Mouse (Mus musculus): Measurements from ENCODE around the gene B4galnt3.

The B4galnt3 gene

DNA sequence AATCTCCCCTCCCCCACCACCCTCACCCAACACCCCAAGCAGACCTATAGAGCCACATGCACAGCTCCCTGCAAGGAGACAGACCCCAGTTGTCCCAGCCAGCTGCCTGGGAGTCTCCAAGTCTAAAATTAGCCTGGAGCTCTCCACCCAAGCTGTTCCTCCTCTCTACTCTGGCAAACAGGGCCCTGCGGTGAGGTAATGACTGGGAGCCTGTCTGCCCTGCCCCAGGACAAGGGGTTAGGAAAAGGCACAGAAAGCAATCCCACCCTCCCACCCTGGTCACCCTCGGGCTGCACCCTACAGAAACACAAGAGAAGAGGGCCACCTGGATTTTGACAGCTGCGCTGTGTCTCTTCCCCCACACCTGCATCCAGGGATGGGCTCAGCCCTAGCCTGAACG, 19.5 kb downstream of the B4galnt3 start:
- no peak for DNase-seq (ENCODE audit: low spot score)

GRCm38 (mm10) chr6:120274181-120274580, 20.2 kb downstream of the B4galnt3 start:
- no peak for DNase-seq (ENCODE audit: low spot score)

- no peak for DNase-seq (ENCODE audit: low spot score)
These were observed 30.2 kb downstream of the B4galnt3 start for GRCm38 (mm10) chr6:120264151-120264550.

- no peak for DNase-seq (ENCODE audit: low spot score)
These were observed 30.8 kb downstream of the B4galnt3 start for GRCm38 (mm10) chr6:120263608-120264007.

DNA sequence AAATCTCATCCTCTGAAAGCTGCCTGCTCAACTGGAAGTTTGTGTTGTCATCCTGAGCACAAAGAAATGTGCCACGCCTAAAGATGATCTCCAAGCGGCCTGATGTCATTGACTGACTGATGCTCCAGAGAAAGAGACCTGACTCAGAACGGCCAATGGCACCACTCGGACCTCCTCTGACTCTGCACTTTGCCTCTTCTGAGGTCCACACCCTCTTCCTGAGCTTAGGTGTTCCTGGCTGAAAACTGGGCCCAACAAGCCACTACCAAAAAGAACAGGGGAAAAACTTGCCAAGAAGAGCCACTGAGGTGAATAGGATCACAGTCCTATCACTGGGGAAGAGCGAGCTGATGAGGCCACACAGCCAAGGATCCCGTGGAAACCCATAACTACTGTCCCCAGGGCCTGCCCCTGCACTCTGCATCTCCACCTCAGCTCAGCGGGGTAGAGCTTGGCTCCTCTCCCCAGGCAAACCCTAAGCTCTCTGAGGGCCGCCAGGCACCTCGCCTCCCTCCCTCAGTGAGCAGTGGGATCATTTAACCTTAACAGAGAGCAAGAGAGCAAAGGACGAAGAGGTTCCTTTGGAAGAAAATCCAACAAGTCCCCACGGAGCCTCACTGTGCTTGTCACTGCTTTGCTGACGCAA, 31.4 kb downstream of the B4galnt3 start:
- DNase-seq (ENCODE audit: low spot score): no peak

- DNase-seq (ENCODE audit: low spot score): no peak
These were observed 34.9 kb downstream of the B4galnt3 start for GRCm38 (mm10) chr6:120259481-120259880.

GRCm38 (mm10) chr6:120256431-120256935, 37.9 kb downstream of the B4galnt3 start:
- DNase-seq (ENCODE audit: low spot score): no peak

DNA sequence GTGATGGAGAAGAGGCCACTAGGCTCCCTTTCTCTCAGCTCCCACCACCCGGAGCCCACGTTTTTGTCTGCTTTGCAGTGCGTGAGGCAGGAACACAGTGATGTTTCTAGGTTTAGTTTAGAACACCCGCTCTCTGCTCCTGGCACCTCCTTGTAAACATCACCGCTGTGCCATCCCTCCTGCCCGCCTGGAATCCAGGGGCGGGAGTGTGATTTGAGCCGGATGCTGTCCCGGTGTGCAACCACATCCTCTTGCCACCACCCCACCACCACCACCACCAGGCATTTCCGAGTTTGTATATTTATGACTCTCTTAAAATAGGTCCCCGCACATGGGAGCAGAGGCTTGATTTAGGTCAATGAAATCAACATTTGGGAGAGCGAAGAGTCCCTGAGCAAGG, 38.7 kb downstream of the B4galnt3 start:
- no peak for DNase-seq (ENCODE audit: low spot score)

DNA sequence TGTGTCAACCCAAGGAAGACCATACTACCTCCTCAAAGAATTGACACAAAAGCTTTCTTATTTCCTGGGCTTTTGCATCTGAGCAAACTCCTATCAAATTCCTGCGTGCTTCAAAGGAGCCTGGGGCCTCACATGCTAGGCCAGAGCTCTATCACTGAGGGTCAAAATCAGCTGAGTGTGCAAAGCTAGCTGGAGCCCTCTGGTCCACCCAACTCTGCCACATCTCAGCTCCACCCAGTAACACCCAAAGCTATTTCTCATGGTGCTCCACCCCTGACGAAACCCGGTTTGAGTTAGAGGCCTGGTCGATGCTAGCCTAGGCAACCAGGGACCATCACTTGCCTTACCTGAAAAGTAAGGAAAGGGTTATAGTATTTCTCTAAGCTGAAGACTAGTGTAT, 39.2 kb downstream of the B4galnt3 start:
- no peak for DNase-seq (ENCODE audit: low spot score)

DNA sequence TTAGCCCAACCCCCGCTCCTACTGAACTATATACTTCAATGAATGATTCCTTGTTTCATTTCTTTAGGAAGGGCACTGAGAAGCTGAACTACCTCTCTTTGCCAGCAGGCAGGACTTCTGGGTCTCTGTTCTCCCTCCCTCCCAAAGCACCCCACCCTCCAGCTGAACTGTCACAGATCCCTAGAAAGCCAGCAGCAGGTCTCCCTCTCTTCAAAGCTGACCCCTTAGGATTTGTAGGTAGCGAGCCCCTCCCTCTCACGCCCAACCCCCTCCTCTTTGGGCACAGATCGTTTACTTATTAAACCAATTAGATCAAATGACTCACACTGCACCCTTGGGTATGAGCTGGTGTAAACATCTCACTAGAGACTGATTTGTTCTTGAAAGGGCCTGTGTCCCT, 39.7 kb downstream of the B4galnt3 start:
- DNase-seq (ENCODE audit: low spot score): no peak

GRCm38 (mm10) chr6:120252741-120253140, 41.6 kb downstream of the B4galnt3 start:
- no peak for DNase-seq (ENCODE audit: low spot score)

GRCm38 (mm10) chr6:120251010-120251409, 43.3 kb downstream of the B4galnt3 start:
- DNase-seq (ENCODE audit: low spot score): no peak

DNA sequence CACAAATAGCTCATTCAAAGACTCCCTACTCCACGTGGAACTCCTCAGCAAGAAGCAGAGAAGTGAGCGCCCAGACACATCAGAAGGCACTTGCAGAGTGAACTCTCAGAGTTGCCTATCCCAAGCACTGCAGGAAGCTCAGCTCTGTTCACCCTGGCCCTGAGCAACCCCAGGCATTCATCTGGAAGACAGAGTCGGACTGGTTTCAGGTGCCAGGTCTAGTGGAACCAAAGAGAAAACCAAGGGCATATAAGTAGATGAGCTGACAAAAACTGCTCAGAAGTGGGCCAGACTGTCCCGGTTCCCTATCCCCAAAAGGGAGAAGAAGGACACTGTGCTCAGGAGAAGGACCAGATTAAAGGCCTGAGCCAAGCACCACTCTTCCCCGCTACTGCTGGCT, 44.5 kb downstream of the B4galnt3 start:
- no peak for DNase-seq (ENCODE audit: low spot score)

- no peak for DNase-seq (ENCODE audit: low spot score)
These were observed 47.7 kb downstream of the B4galnt3 start for GRCm38 (mm10) chr6:120246676-120247075.

DNA sequence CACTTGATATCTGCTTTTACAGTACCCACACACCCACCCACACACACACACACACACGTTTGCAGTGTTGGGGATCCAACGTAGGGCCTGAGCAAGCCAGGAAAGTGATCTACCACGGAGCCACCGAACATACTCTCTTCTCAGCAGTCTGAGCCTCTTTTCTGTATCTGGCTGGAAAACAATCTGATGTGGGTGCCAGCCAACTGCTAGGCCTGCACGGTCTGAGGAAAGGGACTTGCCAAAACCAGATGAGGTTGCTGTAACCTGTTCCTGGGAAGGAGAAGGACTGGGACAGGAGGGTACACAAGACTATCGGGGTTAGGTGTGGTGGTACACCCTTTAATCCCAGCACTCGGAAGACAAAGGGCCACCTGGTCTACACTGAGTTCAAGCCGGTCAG, 51.1 kb downstream of the B4galnt3 start:
- DNase-seq (ENCODE audit: low spot score): no peak

DNA sequence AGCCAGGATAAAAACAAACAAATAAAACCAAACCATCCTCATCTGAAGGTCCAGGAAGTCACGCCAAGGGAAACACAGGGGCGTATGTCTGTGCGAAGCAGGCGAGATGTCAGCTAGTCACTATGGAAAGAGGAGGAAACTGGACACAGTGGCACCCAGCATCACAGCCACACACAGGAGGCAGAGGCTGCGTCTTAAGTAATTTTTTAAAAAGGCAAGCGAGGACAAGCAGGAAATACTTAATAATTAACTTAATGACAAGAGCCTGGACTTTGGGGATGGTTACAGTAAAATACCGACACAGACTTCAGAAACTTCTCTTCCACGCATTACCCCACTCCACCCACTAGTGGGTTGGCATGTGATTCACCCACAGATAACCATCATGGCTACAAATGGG, 51.8 kb downstream of the B4galnt3 start:
- no peak for DNase-seq (ENCODE audit: low spot score)

DNA sequence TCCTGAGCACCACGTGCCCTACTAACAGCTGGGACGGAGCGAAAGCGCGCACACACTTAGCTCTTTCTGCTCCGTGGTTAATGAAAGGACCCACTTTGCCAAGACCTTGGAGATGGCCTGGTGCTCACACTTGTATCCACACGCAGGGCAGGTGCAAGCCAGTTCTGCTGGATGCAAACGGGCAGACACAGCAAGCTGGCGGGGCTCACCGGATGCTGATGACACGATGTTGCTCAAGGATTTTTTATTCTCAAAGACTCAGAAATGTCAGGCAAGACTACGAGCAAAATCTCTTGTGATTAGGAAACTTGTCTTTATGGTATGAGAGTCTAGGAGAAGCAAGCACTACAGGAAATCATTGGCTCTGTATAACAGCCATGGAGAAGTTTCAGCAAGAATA, 52.9 kb downstream of the B4galnt3 start:
- no peak for DNase-seq (ENCODE audit: low spot score)

GRCm38 (mm10) chr6:120240461-120240860, 53.9 kb downstream of the B4galnt3 start:
- DNase-seq (ENCODE audit: low spot score): peak; percentile 31

DNA sequence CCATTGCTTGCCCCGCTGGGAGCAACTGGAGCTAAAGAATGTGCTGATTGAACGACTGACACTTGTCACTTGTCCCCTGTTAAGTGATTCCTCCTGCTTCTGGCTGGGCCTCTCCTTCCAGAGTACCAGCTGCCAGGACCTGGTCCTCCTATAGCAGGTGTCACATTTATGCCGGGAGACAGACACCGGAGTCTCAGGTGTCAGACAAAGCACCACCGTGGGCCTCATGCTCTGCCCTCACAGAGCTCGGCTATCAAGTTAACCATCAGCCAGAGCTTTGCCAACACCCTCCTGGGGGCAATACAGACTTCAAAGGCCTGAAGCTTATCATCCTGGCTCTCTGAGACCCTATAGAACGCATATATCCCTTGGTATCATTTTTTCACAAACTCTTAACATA, 58.5 kb downstream of the B4galnt3 start:
- no peak for DNase-seq (ENCODE audit: low spot score)

GRCm38 (mm10) chr6:120232885-120233284, 61.5 kb downstream of the B4galnt3 start:
- no peak for DNase-seq (ENCODE audit: low spot score)

DNA sequence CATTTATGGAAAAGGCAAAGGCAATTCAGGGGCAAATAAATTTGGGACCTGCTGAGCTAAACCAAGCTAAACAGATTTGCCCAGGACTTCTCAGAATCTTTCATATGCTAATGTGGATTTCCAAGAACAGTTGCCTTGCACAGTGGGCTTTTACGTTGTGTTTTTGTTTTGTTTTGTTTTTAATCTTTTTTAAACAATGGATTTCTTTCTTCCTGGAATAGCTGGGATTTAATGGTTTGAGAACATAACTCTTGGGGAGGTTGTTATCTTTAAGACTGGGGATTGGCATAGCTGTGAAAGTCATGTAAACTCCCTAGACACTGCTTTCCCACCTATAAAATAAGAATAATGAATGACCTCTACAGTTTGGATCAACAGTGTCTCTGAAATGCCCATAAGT, 63.9 kb downstream of the B4galnt3 start:
- no peak for DNase-seq (ENCODE audit: low spot score)

- no peak for DNase-seq (ENCODE audit: low spot score)
These were observed 64.6 kb downstream of the B4galnt3 start for GRCm38 (mm10) chr6:120229806-120230205.

DNA sequence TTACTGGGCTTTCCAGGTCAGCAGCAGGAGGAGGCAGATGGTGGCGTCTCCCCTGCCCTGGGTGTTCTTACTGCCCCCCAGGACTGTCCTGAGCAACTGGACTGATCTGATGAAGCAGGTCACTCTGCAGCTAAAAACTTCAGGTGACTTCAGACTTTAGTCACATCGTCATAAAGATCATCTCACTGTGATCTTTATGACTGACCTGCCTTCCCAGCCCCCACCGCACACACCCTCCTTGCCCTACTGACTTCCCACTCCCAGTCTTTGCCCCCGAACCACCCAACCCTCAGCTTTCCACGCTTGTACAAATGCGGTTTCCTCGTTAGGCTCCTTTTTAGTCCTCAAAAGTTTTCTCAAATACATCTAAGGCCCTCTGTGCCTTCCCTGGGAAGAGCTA, 67.3 kb downstream of the B4galnt3 start:
- DNase-seq (ENCODE audit: low spot score): no peak

GRCm38 (mm10) chr6:120225355-120225754, 69.0 kb downstream of the B4galnt3 start:
- no peak for DNase-seq (ENCODE audit: low spot score)

All from urinary bladder, postnatal 25 days (tissue).